Mouse (Mus musculus) gastrocnemius, postnatal 4 days (tissue): ENCODE data around the gene S100pbp. TPM values are rescaled to one million over a fixed set of nuclear protein-coding genes. Genes with fewer than 3 reads are reported as not detected.

ENCODE experiments used
- DNase-seq, 2 experiments: peaks; one replicate each; pipeline ENCODE4 v3.0.0; 2021 to 2022; ENCODE audit warnings: low spot score in 2 of 2, mixed read lengths in 2 of 2
- total RNA-seq, 2 experiments: library from RNA; stranded (reverse); gene quantifications; 2 replicates each; pipeline ENCODE4 v1.2.3; 2021

Gene S100pbp
- total RNA-seq, 2 experiments from 2014 or later = 20.4 to 21.7 TPM

DNA sequence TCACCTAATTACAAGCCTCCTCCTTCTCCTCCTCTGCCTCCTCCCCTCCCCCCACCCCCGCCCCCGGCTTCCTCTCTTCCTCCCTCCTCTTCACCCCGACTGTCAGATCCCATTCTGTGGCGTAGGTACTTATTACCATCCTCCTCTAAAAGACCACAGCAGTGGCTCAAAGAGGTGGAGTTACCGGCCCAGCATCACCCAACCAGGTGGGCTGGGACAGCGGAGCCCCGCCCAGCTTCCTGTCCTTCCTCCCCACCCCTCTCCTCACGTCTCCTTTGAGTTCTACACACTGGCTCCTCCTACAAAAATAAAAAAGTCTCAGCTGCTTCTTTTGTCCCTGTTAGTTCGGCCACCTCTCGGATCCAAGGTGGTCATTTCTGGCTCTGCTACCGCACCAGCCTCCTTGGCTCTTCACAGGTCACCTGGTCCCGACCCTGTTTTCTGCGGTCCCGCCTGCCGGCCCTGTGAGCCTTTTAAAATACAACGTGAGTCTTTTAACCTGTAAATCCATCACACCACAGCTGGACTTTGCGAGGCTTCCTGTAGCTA lies 58.7 kb downstream of the S100pbp start:
- DNase-seq = no peak

DNA sequence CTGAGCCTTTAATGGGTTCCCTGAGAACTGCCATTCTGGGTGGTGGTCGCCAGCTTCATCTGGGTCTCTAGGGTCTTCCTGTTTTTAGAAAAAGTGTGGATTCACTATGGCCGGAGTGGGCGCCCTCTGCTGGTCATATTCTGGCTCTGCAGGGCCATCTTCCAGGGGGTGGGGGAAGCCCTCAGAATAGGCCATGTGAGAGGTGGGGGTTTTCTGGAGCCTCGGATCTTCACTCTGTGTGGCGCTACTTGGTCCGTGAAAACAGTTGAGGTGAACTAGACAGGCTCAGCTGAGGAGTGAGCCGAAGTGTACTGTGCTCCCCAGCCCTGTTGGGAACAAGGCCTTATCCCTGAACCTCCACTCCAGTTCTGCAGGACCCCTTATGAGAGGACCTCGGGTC lies 59.4 kb downstream of the S100pbp start:
- no peak for DNase-seq

DNA sequence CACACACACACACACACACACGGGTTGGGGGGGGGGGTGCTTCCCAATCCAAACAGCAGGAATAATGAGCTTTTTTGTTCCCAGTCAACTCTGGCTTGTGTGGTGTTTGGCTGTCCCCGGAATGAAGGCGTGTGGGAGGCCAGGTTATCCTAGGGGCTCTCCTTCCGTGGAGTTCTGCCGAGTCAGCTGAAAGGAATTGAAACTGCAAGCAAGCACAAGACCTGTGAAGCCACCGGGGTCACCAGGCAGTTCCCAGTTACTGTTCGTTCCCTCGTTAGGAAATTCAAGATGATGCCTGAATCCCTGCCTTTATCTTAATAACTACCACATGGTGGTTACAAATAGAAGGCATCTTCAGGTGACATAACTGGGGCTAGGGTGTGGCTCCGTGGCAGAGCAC lies 60.1 kb downstream of the S100pbp start:
- DNase-seq = no peak

DNA sequence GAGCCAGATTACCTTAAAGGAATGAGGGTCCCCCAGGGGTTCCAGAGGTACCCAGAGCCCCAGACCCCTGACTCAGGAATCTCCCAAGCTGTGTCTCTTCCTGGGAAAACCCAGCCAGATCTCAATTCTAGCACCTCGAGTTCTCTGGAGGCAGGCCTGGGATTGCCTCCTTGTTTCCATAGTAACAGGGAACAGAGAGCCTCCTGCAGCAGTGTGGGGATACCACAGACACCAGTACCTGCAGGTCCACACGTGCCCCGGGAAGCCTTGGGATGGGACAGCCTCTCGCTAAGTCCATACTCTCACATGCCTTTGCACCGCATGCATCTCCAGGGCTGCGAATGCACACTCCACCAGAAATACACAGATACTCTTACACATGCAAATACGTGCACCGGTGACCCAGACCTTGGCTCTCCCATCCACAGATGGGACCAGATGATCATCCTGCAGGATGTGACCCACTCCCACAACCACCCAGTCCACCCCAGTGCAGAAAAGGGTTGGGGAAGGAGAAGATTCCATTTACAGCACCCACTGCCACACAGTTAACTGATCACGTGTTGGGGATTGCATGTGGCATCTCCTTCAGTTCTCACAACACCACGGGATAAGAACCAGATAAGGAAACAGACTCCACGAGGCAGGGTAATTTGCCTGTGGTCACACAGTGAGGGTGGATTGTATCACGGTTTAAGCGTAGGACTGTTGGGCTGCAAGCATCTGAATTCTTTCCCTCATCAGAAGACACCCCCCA lies 60.8 kb downstream of the S100pbp start:
- no peak for DNase-seq

DNA sequence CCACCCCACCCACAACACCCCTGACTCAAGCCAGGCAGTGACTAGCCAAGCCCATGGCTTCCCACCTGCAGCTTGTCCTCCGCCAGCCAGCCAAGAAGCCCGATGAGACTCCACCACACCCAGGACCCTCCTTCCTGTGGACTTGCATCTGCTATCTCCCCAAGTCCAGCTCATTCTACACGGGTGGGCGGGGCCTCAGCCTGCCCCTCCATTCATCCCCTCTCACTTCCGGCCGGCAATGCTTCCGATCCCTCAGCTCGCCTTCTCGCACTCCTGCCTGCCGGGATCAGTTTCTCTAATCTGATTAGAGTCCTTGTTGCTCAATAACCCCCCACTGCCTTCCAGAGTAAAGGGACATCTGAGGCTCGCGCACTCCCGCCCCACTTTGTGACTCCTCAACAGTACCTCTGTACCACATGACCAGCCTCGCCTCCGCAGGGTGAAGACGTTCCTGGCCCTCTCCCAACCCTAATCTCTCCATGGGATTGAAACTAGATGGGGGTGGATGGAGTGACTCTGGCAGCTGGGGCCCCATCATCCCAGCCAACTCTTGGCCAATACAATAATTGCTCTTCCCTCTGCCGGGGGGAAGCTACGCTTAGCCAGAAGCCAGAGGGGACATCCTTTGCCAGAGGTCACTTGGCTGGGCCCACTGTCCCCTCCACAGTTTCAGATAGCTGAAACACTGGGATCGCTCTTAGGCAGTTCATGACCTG lies 63.6 kb downstream of the S100pbp start:
- no peak for DNase-seq

DNA sequence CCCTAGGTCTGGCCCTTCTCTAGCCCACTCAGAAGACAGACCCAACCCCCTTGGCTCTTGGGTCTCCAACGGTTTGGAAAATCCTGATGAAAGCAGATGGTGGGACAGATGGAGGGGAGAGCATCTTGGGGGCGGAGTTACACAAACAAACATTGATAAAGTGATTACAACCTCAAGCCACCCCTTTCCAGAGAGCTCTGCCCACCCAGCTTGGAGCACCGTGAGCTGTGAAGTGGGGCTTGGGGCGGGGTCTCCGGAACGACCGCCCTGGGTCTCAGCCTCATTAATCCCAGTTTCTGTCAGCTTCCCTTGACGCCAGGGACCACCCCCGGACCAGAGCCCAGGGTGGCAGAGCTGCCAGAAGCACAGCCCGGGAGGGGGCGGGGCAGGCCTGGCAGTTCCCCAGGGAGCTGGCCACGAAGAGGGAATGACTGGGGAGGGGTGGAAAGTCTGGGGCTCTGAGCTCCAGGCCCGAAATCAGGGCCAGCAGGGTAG lies 64.8 kb downstream of the S100pbp start:
- no peak for DNase-seq

DNA sequence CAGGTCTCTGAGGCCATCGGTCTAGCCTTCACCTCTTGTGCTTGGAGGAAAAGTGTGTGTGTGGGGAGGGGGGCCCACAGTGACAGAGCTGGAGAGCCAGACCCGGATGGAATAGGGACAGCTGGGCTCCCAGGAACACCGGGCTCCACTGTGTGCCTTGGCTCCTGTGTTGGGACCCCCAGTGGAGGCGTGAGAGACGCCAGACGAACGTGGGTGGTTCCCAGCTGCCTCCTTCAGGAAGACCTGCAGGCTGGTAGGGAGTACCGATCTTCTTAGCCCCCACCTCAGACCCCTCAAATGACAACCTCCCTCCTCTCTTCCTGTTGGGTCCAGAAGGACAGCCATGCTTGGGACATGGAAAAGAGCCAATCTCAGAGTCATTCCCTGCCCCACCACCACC lies 66.8 kb downstream of the S100pbp start:
- DNase-seq = no peak

DNA sequence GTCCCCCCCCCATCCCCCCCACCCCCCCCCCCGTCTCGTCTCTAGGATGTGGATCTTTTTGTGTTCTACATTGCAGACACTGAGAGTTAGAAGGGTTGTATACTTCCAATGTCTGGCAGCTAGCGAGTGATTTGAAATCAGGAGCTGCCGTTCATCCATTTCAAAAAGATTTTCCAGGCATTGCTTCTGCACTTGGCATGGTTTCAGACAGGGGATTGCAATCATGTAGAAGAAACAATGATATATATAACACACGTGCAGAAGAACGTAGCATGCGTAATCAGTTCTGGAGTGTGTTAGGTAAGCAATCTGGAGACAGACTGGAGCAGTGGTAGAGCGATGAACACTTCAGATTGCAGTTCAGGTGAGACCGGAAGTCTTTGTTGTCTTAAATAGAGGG lies 67.4 kb downstream of the S100pbp start:
- DNase-seq = no peak

DNA sequence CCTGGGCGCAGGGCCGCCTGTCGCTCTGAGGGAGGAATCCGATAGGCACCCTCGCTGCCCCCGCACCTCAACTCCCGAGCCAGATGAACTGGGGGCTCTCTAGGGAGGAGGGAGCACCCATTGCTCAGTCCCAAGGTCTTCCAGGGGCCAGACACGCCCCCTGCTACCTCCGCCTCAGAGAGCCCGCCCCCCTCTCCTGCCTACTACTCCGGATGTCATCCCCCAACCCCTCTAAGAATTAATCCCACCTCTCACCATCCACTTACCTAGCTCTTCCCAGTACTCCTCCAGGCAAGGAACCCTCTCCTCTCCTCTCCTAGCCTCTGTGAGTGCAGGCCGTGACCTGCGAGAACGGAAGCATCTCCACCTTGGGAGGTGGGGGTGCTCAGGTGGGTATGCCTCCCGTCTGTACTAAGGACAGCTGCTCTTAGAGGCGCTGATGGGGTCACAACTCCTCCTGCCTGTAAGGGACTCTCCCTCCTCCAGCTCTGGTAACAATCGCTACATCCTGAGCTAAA lies 67.9 kb downstream of the S100pbp start, which contains the start of gene Hpca:
Gene Hpca (minus strand): TSS at position 468 of the 518 bp plus-strand sequence.
- no peak for DNase-seq

DNA sequence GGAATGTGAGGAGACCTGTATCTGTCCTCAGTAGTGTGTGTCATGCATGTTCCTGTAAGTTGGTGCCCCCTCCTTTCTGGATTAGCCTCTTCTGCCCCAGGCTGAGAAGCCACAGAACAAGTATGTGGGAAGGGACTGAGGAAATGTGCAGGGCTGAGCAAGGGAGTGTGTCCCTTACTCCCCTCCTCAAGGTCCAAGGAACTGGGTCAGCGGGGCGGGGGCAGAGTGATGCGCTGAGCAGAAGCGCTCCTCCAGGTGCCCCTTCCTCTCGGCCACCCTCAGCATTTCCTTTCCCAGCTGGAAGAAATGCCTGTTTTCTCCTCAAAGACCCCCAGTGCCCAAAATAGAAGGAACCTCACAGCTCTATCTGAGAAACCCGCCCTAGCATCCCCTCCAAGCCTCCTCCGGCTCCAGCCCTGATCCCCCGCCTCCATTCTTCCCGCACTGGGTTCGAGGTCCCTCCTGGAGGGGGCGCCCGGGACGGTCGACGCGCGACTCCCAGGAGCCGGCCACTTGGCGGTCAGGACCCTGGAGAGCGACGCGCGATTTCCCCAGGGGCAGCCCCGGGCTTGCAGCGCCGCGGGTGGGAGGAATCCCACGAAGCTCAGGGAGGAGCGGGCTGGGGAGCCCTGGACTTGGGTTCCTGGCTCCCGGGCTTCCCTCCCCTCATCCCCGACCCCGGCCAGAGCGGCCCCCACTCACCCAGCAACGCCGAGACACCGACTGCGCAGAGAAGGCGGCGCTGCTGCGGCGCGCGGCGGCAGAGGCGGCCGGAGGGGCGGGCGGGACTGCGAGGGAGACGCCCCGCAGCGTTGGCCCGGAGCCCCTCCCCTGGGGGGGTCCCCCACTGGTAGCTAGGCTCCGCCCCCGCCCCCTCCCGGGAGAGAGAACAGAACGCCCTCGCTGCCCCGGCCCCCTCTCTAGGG lies 68.7 kb downstream of the S100pbp start:
- peak; percentile 72 to 73 for DNase-seq

DNA sequence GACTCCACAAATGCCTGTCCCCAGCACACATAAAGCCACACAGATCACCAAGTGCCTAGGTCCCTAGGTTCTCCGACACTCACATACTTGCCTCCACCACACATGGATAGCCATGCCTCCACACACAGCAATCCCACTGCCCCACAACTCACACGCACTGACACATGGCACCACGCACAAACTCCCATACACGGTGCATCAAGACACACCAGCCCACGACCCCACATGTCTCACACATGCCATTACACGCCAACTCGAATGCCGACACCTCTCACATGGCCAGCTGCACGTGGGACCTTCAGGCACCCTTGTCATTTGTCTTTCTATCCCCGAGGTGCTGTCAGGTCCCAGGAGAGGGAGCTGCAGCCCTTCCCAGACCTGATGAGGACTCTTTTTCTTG lies 69.8 kb downstream of the S100pbp start:
- no peak for DNase-seq

DNA sequence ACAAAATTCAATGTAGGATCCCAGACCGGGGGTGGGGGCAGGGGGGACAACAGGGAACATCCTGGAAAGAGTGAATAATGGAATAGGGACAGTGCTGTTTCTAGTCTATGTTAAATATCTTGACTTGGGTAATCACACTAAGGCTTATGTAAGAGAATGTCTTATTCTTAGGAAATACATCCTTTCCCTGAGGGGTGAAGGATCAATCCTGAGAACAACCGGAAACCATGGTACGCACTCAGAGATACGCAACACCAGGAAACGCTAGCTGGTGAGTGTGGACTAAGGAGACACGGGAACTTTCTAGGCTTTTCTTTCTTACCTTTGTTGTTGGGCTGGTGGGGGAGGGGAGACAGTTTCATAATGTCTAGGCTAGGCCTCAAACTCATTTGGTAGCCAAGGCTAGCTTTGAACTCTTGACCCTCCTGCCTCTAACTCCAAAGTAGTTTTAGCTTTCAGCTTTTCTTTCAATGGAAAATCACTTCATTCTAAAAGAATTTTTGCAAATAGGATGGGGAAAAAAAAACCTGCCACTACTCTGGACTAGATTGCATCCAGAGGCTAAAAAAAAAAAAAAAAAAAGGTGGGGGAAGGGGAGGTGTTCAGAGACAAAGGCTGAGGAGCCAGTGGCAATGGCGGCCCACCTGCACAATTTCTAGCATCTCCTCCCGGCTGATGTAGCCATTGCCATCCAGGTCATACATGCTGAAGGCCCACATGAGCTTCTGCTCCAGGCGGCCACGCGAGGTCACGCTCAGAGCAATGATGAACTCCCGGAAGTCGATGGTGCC lies 71.6 kb downstream of the S100pbp start:
- no peak for DNase-seq

DNA sequence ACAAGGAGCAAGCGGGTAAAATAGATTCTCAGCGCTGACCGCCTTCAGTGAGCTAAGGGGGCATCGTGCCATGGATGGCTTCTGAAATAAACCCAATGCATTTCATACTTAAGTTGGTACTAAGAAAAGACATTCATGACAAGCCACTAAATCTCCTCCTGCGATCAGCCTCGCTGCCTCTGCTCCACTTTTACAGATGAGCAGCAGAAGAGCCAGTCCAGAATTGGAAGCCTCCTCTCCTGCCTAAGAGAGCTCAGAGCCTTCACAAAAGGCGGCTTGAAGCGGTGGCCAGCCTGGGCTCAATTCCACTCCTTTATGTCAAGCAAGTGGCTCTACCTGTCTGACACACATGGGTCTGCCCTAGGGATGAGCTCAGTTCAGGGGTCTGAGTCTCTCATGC lies 72.8 kb downstream of the S100pbp start:
- DNase-seq = no peak

DNA sequence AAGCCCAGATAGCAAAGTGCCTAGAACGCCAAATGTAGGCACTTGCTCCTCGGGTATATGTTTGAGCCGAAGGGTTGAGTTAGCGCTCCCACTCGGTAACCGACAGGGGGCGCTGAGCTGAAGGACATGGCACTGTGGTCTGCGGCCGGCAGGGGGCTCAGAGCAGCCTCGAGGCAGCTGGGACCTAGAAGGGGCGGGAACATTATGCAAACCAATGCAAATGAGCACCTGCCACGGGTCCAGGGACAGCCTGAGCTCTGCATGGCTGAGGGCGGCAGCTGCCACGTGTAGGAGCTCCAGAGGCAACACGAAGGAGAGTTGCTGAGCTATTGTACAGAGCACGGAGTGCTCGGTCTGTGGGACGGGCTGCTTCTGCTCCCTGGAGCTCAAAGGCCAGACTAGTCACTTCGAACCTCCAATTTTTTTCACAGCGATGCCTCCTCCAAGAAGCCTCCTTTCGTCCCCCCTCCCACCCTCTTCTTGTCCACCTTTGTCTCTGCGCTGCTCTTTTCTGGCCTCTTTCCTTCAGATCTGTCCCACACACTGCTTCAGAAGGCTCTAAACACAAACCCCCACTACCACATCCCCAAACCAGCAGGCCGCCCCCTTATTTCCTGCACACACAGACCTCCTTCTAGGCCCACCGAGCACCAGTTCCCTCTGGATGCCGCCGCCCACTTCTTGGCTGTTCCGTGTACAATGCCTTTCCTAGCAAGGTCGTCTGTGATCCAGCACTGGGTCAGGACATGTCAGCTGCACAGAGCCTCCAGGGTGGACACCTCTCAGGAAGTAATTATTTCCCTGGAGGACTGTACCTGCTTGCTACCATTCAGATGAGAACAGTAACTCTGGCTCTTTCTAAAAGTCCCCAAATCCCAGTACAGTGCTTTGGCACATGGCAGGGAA lies 76.2 kb downstream of the S100pbp start:
- peak; percentile 58 to 82 for DNase-seq

DNA sequence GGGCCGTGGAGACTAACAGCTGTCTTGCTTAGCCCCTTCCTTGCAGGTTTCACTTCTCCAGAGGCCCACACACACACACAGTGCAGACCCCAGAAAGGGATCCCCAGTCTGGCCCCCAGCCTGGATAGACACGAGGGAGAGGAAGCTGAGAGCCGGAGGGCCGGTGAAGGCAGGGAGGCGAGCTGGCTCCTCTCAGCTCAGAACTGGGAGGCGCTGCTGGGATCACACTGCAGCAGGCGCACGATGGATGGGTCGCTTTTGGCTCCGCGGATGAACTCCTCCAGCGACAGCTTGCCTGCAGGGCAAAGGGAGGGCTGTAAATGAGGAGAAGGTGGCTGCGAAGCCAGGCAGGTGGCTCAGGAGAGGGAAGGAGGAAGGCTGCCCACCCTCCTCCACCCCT lies 77.3 kb downstream of the S100pbp start:
- no peak for DNase-seq

DNA sequence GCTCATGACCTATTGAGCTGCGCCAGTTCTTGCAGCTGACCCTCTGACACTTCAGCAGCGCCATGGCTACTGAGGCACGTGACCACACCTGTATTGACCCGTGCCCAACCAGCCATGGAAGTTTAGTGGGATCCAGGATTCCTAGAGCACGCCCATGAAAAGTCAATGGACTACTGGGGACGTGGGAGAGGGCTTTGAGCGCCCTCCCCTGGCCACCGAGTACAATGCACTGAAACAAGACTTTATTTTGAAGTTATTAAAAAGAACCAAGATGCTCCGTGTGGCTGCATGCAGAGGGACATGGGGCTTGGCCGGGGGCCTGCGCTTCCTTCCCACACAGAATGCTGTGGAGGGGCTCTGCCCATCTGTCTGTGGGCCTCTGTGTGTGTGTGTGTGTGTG lies 78.2 kb downstream of the S100pbp start:
- DNase-seq = no peak

DNA sequence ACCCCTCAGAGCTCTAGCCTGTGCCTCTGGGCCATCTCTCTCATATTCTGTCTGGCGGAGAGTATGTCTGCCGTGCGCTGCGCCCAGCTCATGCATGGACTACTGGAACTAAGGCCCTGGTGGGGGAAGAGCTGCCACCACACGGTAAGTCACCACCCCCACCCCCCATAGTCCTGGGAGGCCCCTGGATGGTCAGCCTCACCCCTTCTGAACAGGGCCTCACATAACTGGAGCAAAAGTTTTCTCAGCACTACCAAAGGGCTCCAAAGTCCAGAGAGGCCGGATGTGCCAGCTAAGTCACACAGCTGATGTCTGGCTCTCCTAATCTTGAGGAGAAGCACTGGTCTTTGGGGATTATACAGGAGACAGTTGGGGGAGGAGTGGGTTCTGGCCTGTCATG lies 78.7 kb downstream of the S100pbp start:
- no peak for DNase-seq

DNA sequence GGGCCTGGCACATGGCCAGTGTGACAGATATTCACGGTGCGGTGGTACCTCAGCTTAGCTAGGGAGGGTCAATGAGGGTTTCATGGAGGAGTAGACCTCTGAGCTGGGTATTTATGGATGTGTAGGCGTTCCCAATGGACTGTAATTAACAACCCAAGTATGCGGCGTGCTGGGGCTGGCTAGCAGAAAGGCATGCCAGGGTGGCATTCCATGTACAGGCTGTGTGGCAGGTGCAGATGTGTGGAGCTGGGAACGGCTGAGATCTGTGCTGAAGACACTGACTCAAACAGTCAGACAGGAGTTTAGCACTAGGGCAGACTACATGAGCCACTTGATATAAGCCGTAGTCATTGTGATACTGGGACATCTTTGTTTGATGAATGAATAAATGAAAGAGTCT lies 80.9 kb downstream of the S100pbp start:
- DNase-seq = no peak

DNA sequence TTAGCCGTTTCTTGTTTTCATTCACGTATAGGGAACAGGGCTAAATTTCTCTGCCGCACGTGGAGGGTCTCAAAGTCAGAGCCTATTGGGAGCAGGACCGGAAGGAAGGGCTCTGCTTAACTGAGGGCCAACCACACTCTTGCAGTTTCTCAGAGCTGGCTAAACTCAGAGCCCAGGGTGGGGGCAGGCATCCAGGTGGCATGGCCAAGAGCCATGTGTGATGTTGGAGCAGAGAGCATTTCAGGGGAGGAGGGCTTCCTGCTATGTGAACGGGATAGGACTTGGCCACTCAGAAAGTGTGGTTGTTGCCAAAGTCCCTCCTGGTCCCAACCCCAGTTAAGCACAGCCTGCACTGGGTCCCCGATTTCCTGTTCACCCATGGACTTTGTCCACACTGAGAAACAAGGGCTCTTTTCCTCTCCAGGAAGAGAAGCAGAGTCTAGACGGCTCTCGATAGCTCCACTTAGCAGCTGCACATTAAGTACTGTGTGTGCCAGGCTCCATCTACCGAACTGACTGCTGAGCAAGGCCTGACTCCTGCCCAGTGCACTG lies 82.1 kb downstream of the S100pbp start:
- no peak for DNase-seq
